In the genomic region with DNA sequence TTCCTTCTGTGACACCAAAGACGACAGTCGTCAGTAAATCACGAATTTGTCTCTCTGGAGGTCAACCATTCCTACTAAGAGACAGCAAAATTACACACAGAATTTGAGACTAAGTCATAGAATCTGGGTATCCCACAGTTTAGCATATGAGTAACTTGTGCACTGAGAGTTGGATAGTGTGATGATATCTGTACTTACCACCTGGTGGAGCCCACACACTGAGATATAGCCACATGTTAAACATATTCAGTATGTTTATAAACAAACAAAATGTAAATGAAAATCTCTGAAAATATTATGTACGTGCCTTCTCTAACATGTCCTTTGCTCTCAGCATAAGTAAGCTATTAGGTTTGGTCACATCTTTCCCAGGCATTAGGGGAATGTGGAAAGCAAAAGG, we compare ENCODE assay signal across 18 mouse cellular contexts. TPM values are rescaled to one million over a fixed set of nuclear protein-coding genes. Genes with fewer than 3 reads are reported as not detected.
DNase-seq lines count a peak whose midpoint lies in the region; ATAC-seq lines count a peak whose summit lies in the region.
"Had no signal": no experiment of that assay in that cellular context is flagged by ENCODE, and none has a peak within 500 bp of the region (broad histone marks: within the 10 kb centered on the region; RNA-seq: fewer than 3 reads in every experiment).

No protein-coding gene starts in this region.

- H3K27ac ChIP-seq in hindbrain, embryonic 14.5 days: no peak overlapping the region
- no peak overlapping the region for H3K27ac ChIP-seq in hindbrain, embryonic 13.5 days
- H3K27ac ChIP-seq in midbrain, embryonic 15.5 days: no peak overlapping the region
- H3K27ac ChIP-seq in midbrain, embryonic 11.5 days (ENCODE audit: low read depth, low read length): no peak overlapping the region
- H3K27ac ChIP-seq: embryonic facial prominence, embryonic 15.5 days; heart, embryonic 13.5 days; liver, embryonic 14.5 days had no signal

- no peak overlapping the region for H3K9ac ChIP-seq in hindbrain, embryonic 14.5 days
- no peak overlapping the region for H3K9ac ChIP-seq in hindbrain, embryonic 13.5 days
- no peak overlapping the region for H3K9ac ChIP-seq in midbrain, embryonic 15.5 days
- no peak overlapping the region for H3K9ac ChIP-seq in midbrain, embryonic 11.5 days (ENCODE audit: low read length)
- H3K9ac ChIP-seq: embryonic facial prominence, embryonic 15.5 days; heart, embryonic 13.5 days; liver, embryonic 14.5 days had no signal

- H3K4me3 ChIP-seq in hindbrain, embryonic 14.5 days (replicated peaks; ENCODE audit: low read length): no peak overlapping the region
- H3K4me3 ChIP-seq in hindbrain, embryonic 13.5 days: no peak overlapping the region
- no peak overlapping the region for H3K4me3 ChIP-seq in midbrain, embryonic 15.5 days
- H3K4me3 ChIP-seq in midbrain, embryonic 11.5 days (ENCODE audit: low read depth, low read length): no peak overlapping the region
- H3K4me3 ChIP-seq: embryonic facial prominence, embryonic 15.5 days; heart, embryonic 13.5 days had no signal

- no peak for ATAC-seq in hindbrain, embryonic 14.5 days (ENCODE audit: low FRiP score)
- no peak for ATAC-seq in hindbrain, embryonic 13.5 days (ENCODE audit: low FRiP score)
- ATAC-seq in midbrain, embryonic 15.5 days (replicated peaks): peak; percentile 83; the same call in 1 of the 2 replicates
- no peak for ATAC-seq in midbrain, embryonic 11.5 days (ENCODE audit: low FRiP score)

- DNase-seq in adrenal gland, postnatal 14 days: peak; percentile 10
- no peak for DNase-seq in adrenal gland, adult 2 months
- DNase-seq in hindbrain, embryonic 14.5 days (ENCODE audit: low spot score): peak; percentile 51
- DNase-seq in midbrain, embryonic 11.5 days (ENCODE audit: low spot score, missing footprints): no peak
- DNase-seq in cerebellum, postnatal 36 days: peak; percentile 21 to 34
- DNase-seq in left cerebral cortex, postnatal 4 days: no peak
- DNase-seq: adrenal gland, postnatal 10 days; kidney, postnatal 10 days; lung, postnatal 36 days had no signal

- no peaks in the 10 kb centered on the region for H3K9me3 ChIP-seq in hindbrain, embryonic 14.5 days (ENCODE audit: control insufficient read depth, low read length)
- H3K9me3 ChIP-seq in hindbrain, embryonic 13.5 days: no peaks in the 10 kb centered on the region
- no peaks in the 10 kb centered on the region for H3K9me3 ChIP-seq in midbrain, embryonic 15.5 days
- no peaks in the 10 kb centered on the region for H3K9me3 ChIP-seq in midbrain, embryonic 11.5 days (ENCODE audit: control insufficient read depth, low read length)
- H3K9me3 ChIP-seq: embryonic facial prominence, embryonic 15.5 days; heart, embryonic 13.5 days had no signal

- H3K36me3 ChIP-seq in hindbrain, embryonic 14.5 days (replicated peaks; ENCODE audit: control insufficient read depth, insufficient read depth): no peaks in the 10 kb centered on the region
- no peaks in the 10 kb centered on the region for H3K36me3 ChIP-seq in hindbrain, embryonic 13.5 days
- no peaks in the 10 kb centered on the region for H3K36me3 ChIP-seq in midbrain, embryonic 15.5 days (replicated peaks)
- no peaks in the 10 kb centered on the region for H3K36me3 ChIP-seq in midbrain, embryonic 11.5 days (ENCODE audit: control insufficient read depth, insufficient read depth, low read length)
- H3K36me3 ChIP-seq: embryonic facial prominence, embryonic 15.5 days; heart, embryonic 13.5 days had no signal

- intact Hi-C loops in left cerebral cortex, postnatal 4 days (cut with DNase I): no loop called here

- no peaks in the 10 kb centered on the region for H3K27me3 ChIP-seq in hindbrain, embryonic 14.5 days (ENCODE audit: control insufficient read depth, insufficient read depth, low read length)
- H3K27me3 ChIP-seq in hindbrain, embryonic 13.5 days: no peaks in the 10 kb centered on the region
- H3K27me3 ChIP-seq in midbrain, embryonic 15.5 days (replicated peaks): no peaks in the 10 kb centered on the region
- H3K27me3 ChIP-seq in midbrain, embryonic 11.5 days (ENCODE audit: control insufficient read depth, insufficient read depth, low read length): no peaks in the 10 kb centered on the region
- H3K27me3 ChIP-seq: embryonic facial prominence, embryonic 15.5 days; heart, embryonic 13.5 days had no signal

- 81% methylated on average over 4 of the region's 4 CpGs for WGBS in hindbrain, embryonic 14.5 days
- 81% methylated on average over 4 of the region's 4 CpGs for WGBS in hindbrain, embryonic 13.5 days
- WGBS in midbrain, embryonic 15.5 days: 83% methylated on average over 4 of the region's 4 CpGs
- 86% methylated on average over 4 of the region's 4 CpGs for WGBS in midbrain, embryonic 11.5 days

- no peak overlapping the region for H3K4me2 ChIP-seq in hindbrain, embryonic 14.5 days (replicated peaks)
- H3K4me2 ChIP-seq in hindbrain, embryonic 13.5 days: no peak overlapping the region
- no peak overlapping the region for H3K4me2 ChIP-seq in midbrain, embryonic 15.5 days
- H3K4me2 ChIP-seq in midbrain, embryonic 11.5 days: no peak overlapping the region
- H3K4me2 ChIP-seq: embryonic facial prominence, embryonic 15.5 days; heart, embryonic 13.5 days had no signal

- H3K4me1 ChIP-seq in hindbrain, embryonic 14.5 days (replicated peaks; ENCODE audit: control insufficient read depth, insufficient read depth, low read length): no peaks in the 10 kb centered on the region
- H3K4me1 ChIP-seq in hindbrain, embryonic 13.5 days (replicated peaks): no peaks in the 10 kb centered on the region
- H3K4me1 ChIP-seq in midbrain, embryonic 15.5 days: no peaks in the 10 kb centered on the region
- H3K4me1 ChIP-seq in midbrain, embryonic 11.5 days (ENCODE audit: control insufficient read depth, insufficient read depth, low read length): no peaks in the 10 kb centered on the region
- H3K4me1 ChIP-seq: embryonic facial prominence, embryonic 15.5 days; heart, embryonic 13.5 days had no signal

RNA-seq across cellular contexts. Expression of gene Ankrd7, which starts 47.1 kb away (rescaled TPM):
- total RNA-seq in adrenal gland, postnatal 14 days (2021): not detected in 2 replicates
- not detected for total RNA-seq in adrenal gland, adult 2 months (2021)
- not detected in 2 replicates for polyA plus RNA-seq in adrenal gland, adult 2 months (2012; rRNA removed)
- polyA plus RNA-seq in hindbrain, embryonic 14.5 days (2014; fragmentation: Nextera tagmentation; extraction: Ambion mirVana): not detected in 2 replicates
- polyA plus RNA-seq in hindbrain, embryonic 13.5 days (2015; fragmentation: Nextera tagmentation; extraction: Ambion mirVana): 0.17 TPM in 1 of 2 replicates, not detected in the other
- polyA plus RNA-seq in midbrain, embryonic 15.5 days (2015; fragmentation: Nextera tagmentation; extraction: Ambion mirVana): not detected in 2 replicates
- polyA plus RNA-seq in midbrain, embryonic 11.5 days (2014; fragmentation: Nextera tagmentation; extraction: Ambion mirVana): 0.41 TPM in 1 of 2 replicates, not detected in the other
- total RNA-seq in left cerebral cortex, postnatal 4 days (2021): not detected
- total RNA-seq: adrenal gland, postnatal 10 days; gastrocnemius, postnatal 4 days; layer of hippocampus, postnatal 14 days had no signal
- polyA plus RNA-seq: embryonic facial prominence, embryonic 15.5 days; heart, embryonic 13.5 days; neural tube, embryonic 14.5 days; spleen, adult 2 months had no signal

Comparison
In these comparisons a context has a peak if more than half of its experiments do, and no peak if none do; other contexts are left out.
1. DNase-seq: peak in adrenal gland, postnatal 14 days (single experiment), hindbrain, embryonic 14.5 days (single experiment) and cerebellum, postnatal 36 days (2 of 2); none in adrenal gland, adult 2 months (single experiment), midbrain, embryonic 11.5 days (single experiment) and left cerebral cortex, postnatal 4 days (single experiment).